Comparison of ENCODE assay signal across 14 mouse cellular contexts in the genomic region with DNA sequence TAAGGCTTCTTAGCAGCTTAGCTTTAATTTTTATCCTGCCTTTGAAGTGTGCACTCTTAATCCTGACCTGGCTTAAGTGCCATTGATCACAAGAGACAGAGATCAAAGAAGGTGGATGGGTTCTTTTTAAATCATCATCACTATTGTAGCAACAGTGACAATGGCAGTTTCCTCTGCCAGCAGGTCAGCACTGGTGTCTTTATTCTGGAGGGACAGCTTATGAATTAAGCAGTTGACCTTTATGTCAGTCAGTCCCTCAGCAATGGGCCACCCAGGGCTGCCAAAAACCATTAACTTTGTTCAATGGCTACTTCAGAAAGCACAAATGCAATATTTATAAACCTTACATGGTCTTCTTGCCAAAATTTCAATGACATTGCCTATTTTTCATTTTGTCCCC.
"Had no signal": no experiment of that assay in that cellular context is flagged by ENCODE, and none has a peak within 500 bp of the region (broad histone marks: within the 10 kb centered on the region; RNA-seq: fewer than 3 reads in every experiment).

No protein-coding gene starts in this region.

- H3K4me1 ChIP-seq: limb, embryonic 10.5 days; liver, embryonic 15.5 days; neural tube, embryonic 13.5 days had no signal

- H3K27me3 ChIP-seq: liver, embryonic 15.5 days; neural tube, embryonic 13.5 days had no signal

- DNase-seq: kidney, adult 11 months; kidney, adult 9 months; kidney, postnatal 4 days; lung, adult 2 months; lung, postnatal 10 days; right cerebral cortex, adult 18-20 months; right cerebral cortex, postnatal 25 days; thymus, postnatal 36 days had no signal

- H3K27ac ChIP-seq: kidney, postnatal 0 days; limb, embryonic 10.5 days; liver, embryonic 15.5 days; macrophage; neural tube, embryonic 13.5 days had no signal

- H3K36me3 ChIP-seq: limb, embryonic 10.5 days; liver, embryonic 15.5 days; neural tube, embryonic 13.5 days had no signal

- H3K9ac ChIP-seq: liver, embryonic 15.5 days; neural tube, embryonic 13.5 days had no signal

- H3K4me2 ChIP-seq: liver, embryonic 11.5 days; liver, embryonic 15.5 days; neural tube, embryonic 13.5 days had no signal

- H3K9me3 ChIP-seq: limb, embryonic 10.5 days; liver, embryonic 15.5 days; neural tube, embryonic 13.5 days had no signal

- H3K4me3 ChIP-seq: limb, embryonic 10.5 days; liver, embryonic 15.5 days; neural tube, embryonic 13.5 days had no signal
